Mouse (Mus musculus): Measurements from ENCODE around the gene Nr2f6. TPM values are rescaled to one million over a fixed set of nuclear protein-coding genes. Genes with fewer than 3 reads are reported as not detected.

The Nr2f6 gene
- 57.1 and 62.4 TPM in 2 replicates for polyA plus RNA-seq (2014; fragmentation: Nextera tagmentation; extraction: Ambion mirVana)

DNA sequence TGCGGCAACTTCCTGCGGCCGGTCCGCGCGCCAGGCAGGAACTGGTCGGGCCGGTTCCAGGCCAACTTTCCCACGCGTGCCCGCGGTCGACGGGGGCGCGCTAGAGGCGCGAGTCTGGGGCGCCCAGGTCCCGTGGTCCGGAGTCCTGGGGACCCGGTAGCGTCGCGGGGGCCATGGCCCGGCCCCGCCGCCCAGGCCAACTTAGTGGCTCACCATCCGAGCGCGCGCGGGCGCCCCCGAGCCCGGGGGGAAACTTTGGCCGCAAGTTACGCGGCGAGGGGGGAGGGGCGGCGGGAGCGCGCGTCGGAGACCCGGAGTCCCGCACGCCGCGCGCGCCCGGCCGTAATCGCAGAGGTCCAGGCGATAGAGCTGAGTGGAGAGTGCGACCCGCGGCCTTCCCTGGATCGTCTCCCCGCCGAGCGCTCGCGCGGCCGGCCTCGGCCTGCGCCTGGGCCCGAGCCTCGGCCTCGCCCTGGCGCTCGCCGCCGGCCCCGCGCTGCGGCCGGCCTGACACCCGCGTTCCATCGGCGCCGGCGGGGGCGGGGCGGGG, at the start of gene Nr2f6:
TSS of gene Nr2f6 (minus strand) at position 540 of the 550 bp plus-strand sequence.
- Histone ChIP-seq H3K4me1 (ENCODE audit: control insufficient read depth in 2 of 2, insufficient read depth in 2 of 2, low read length in 2 of 2) (peaks cover 12 to 34% of the 10 kb centered on the region in 2 experiments), H3K9ac (ENCODE audit: low read length) (peak within 1 kb of the TSS; percentile 94), H3K27me3 (ENCODE audit: control insufficient read depth, insufficient read depth, low read length) (no peaks in the 10 kb centered on the region), H3K27ac (replicated peaks in 1 of 2; ENCODE audit: control insufficient read depth in 1 of 2, insufficient read depth in 1 of 2, low read depth in 2 of 2, low read length in 2 of 2) (peak within 1 kb of the TSS; percentile 84 to 87), H3K4me3 (ENCODE audit: control insufficient read depth in 1 of 2, insufficient read depth in 1 of 2, low read depth in 1 of 2, low read length in 2 of 2) (peak within 1 kb of the TSS; percentile 88 to 90), H3K4me2 (ENCODE audit: low read length) (peak within 1 kb of the TSS; percentile 98), H3K36me3 (ENCODE audit: control insufficient read depth, insufficient read depth, low read length) (peaks cover 21% of the 10 kb centered on the region), H3K9me3 (ENCODE audit: control insufficient read depth, low read length) (no peaks in the 10 kb centered on the region)
- under 1% methylated on average over 44 of the region's 89 CpGs for WGBS
- ATAC-seq (ENCODE audit: insufficient number of reproducible peaks, insufficient read depth, low FRiP score, low read depth) = peak; percentile 34

DNA sequence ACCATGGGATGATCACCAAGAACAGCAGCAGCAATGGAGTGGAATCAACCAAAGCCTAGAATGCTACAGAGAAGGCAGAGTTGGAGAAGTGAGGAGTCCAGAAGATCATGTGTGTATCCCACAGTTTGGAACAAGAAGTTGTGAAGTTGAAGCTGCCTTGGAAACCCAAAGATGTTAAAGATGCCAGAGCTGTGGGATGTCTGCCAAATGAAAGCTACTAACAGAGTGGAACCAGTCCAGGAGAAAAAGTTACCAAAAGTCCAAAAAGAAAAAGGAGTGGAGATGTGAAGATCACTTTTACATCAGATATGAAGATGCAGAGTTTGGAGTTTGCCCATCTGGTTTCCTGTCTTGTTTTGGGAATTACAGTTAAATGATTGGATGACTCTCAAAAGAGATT, 40.4 kb upstream of the Nr2f6 start:
- H3K27ac ChIP-seq (replicated peaks in 1 of 2; ENCODE audit: control insufficient read depth in 1 of 2, insufficient read depth in 1 of 2, low read depth in 2 of 2, low read length in 2 of 2) = no peak overlapping the region
- no peaks in the 10 kb centered on the region for H3K4me1 ChIP-seq (ENCODE audit: control insufficient read depth in 2 of 2, insufficient read depth in 2 of 2, low read length in 2 of 2)
- H3K4me3 ChIP-seq (ENCODE audit: control insufficient read depth in 1 of 2, insufficient read depth in 1 of 2, low read depth in 1 of 2, low read length in 2 of 2) = no peak overlapping the region
- no peak overlapping the region for H3K9ac ChIP-seq (ENCODE audit: low read length)
- H3K4me2 ChIP-seq (ENCODE audit: low read length) = no peak overlapping the region
- ATAC-seq (ENCODE audit: insufficient number of reproducible peaks, insufficient read depth, low FRiP score, low read depth) = no peak
- 0 out of 2 replicates have a peak, but pooled peaks cover 3% of the 10 kb centered on the region for H3K9me3 ChIP-seq (ENCODE audit: control insufficient read depth, low read length)
- H3K36me3 ChIP-seq (ENCODE audit: control insufficient read depth, insufficient read depth, low read length) = no peaks in the 10 kb centered on the region
- H3K27me3 ChIP-seq (ENCODE audit: control insufficient read depth, insufficient read depth, low read length) = no peaks in the 10 kb centered on the region; the same call in 1 of the 2 replicates

DNA sequence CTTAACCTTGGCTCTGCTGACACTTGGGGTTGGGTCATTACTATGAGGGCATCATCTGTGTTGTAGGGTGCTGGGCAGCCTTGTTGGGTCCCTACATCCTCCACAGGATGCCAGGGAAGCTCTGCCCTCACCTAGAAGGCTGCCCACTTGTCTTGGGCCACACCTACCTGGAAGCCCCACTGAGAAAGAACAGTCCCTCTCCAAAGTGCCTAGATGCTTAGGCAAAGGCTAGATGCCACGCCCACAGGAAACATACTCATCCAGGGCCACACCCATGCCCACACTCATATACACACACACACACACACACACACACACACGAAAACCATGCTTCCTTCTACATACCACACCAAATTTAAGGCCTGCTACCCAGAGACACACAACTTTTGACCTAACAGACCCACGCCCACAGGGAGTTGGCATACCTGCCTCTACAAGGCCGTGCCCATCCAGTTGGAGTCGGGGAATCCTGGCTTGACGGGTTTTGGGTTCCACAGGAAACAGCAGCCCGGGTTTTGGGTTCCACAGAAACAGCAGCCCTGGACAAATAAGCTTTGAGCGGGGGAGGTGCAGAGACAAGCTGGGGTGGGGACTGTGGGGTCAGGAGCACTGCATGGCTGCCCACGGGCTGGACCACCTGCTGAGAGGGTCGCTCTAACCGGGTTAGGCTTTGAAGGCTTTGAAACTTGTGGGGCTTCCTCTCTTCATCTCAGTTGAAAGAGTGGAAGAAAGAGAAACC, 29.9 kb upstream of the Nr2f6 start:
- Histone ChIP-seq H3K4me1 (ENCODE audit: control insufficient read depth in 2 of 2, insufficient read depth in 2 of 2, low read length in 2 of 2) (peaks cover 2 to 7% of the 10 kb centered on the region in 2 experiments; a peak in 3 of 4 replicates), H3K9ac (ENCODE audit: low read length) (no peak overlapping the region), H3K27me3 (ENCODE audit: control insufficient read depth, insufficient read depth, low read length) (no peaks in the 10 kb centered on the region), H3K27ac (replicated peaks in 1 of 2; ENCODE audit: control insufficient read depth in 1 of 2, insufficient read depth in 1 of 2, low read depth in 2 of 2, low read length in 2 of 2) (no peak overlapping the region), H3K36me3 (ENCODE audit: control insufficient read depth, insufficient read depth, low read length) (peaks cover 20% of the 10 kb centered on the region), H3K4me2 (ENCODE audit: low read length) (no peak overlapping the region), H3K4me3 (ENCODE audit: control insufficient read depth in 1 of 2, insufficient read depth in 1 of 2, low read depth in 1 of 2, low read length in 2 of 2) (no peak overlapping the region), H3K9me3 (ENCODE audit: control insufficient read depth, low read length) (no peaks in the 10 kb centered on the region)
- WGBS = 52% methylated on average over 11 of the region's 11 CpGs
- ATAC-seq (ENCODE audit: insufficient number of reproducible peaks, insufficient read depth, low FRiP score, low read depth) = no peak

DNA sequence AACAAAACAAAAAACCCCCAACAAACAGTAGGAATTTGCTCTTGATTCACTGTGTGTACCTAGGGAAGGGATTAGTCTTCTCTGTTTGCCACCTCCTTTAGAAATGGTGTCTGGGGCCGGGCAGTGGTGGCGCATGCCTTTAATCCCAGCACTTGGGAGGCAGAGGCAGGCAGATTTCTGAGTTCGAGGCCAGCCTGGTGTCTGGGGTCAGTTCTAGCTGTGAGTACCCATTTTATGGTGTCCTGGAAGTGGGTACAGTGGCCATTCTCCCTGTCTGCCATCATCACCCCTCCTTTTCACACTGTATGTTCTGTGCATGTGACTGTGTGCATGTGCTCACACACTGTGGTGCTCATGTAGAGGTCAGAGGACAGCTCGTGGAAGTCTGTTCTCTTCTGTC, 26.5 kb upstream of the Nr2f6 start:
- WGBS = 92% methylated on average over 4 of the region's 4 CpGs
- no peaks in the 10 kb centered on the region for H3K9me3 ChIP-seq (ENCODE audit: control insufficient read depth, low read length)

DNA sequence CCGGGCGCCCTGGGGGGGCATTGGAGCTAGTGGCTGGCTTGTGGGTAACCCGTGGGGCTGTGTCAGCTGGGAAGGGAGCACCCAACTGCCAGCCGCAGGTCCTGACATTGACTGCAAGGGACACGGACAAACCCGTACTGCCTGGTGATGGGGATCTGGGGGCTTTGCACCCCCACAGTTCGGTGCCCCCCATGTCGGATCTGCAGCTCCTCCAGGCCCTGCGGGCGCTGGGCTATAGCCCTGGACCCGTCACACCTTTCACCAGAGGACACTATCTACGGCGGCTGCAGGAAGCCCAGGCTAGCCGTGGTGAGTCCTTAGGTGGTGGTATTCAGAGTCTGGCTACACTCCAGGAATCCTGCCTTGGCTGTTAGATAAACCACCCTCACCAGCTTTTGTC, 25.7 kb upstream of the Nr2f6 start:
- 82% methylated on average over 14 of the region's 14 CpGs for WGBS
- Histone ChIP-seq H3K4me3 (ENCODE audit: control insufficient read depth in 1 of 2, insufficient read depth in 1 of 2, low read depth in 1 of 2, low read length in 2 of 2) (no peak overlapping the region; a peak in 1 of 4 replicates), H3K27ac (replicated peaks in 1 of 2; ENCODE audit: control insufficient read depth in 1 of 2, insufficient read depth in 1 of 2, low read depth in 2 of 2, low read length in 2 of 2) (no peak overlapping the region), H3K36me3 (ENCODE audit: control insufficient read depth, insufficient read depth, low read length) (peaks cover 20% of the 10 kb centered on the region), H3K27me3 (ENCODE audit: control insufficient read depth, insufficient read depth, low read length) (no peaks in the 10 kb centered on the region), H3K4me2 (ENCODE audit: low read length) (peak overlapping the region; percentile 86), H3K9me3 (ENCODE audit: control insufficient read depth, low read length) (no peaks in the 10 kb centered on the region), H3K9ac (ENCODE audit: low read length) (peak overlapping the region; percentile 81; the same call in 1 of the 2 replicates), H3K4me1 (ENCODE audit: control insufficient read depth in 2 of 2, insufficient read depth in 2 of 2, low read length in 2 of 2) (peaks cover 4 to 13% of the 10 kb centered on the region in 2 experiments; a peak in 3 of 4 replicates)
- no peak for ATAC-seq (ENCODE audit: insufficient number of reproducible peaks, insufficient read depth, low FRiP score, low read depth)

More for the DNA sequence above, 26.5 kb upstream of the Nr2f6 start:
- Histone ChIP-seq H3K4me2 (ENCODE audit: low read length) (no peak overlapping the region), H3K27ac (replicated peaks in 1 of 2; ENCODE audit: control insufficient read depth in 1 of 2, insufficient read depth in 1 of 2, low read depth in 2 of 2, low read length in 2 of 2) (no peak overlapping the region), H3K4me1 (ENCODE audit: control insufficient read depth in 2 of 2, insufficient read depth in 2 of 2, low read length in 2 of 2) (peaks cover 4 to 13% of the 10 kb centered on the region in 2 experiments; a peak in 3 of 4 replicates), H3K27me3 (ENCODE audit: control insufficient read depth, insufficient read depth, low read length) (no peaks in the 10 kb centered on the region), H3K4me3 (ENCODE audit: control insufficient read depth in 1 of 2, insufficient read depth in 1 of 2, low read depth in 1 of 2, low read length in 2 of 2) (no peak overlapping the region), H3K36me3 (ENCODE audit: control insufficient read depth, insufficient read depth, low read length) (peaks cover 20% of the 10 kb centered on the region), H3K9ac (ENCODE audit: low read length) (no peak overlapping the region)
- ATAC-seq (ENCODE audit: insufficient number of reproducible peaks, insufficient read depth, low FRiP score, low read depth) = no peak

DNA sequence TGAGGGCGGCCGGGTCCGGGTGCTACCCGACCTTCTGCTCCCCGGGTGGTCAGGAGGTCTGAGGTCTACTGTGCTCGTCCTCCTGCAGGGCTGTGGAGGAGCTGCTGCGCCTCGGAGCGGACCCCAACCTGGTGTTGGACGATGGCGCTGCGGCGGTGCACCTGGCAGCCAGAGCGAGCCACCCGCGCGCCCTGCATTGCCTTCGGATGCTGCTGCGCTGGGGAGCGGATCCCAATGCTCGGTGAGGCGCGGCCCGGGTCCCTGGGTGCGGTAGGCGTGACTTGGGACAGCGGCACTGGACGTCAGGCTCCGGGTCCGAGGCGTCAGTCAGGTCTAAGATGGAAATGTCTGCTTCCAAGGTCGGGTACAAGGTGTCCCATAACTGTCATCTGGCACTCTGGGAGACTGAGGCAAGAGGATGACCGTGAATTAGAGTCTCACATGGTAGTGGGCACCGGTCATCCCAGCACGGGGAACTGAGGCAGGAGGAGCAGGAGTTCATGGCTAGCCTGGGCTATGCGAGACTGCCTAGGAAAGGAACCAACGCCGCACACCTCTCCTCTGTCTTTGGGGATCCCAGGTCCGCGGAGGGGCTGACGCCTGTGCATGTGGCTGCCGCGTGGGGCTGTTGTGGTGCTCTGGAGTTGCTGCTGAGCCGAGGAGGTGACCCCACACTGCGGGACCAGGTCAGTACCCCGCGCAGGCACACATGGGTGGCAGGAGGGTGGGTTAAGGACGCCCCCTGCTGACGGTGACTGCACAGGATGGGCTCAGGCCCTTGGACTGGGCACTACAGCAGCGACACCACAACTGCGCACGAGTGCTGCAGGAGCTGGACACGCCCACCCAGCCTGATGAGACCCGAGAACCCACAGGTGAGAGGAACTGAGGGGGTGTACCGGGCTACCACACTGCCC, 24.6 kb upstream of the Nr2f6 start:
- peak; percentile 76 for ATAC-seq (ENCODE audit: insufficient number of reproducible peaks, insufficient read depth, low FRiP score, low read depth)
- Histone ChIP-seq H3K4me3 (ENCODE audit: control insufficient read depth in 1 of 2, insufficient read depth in 1 of 2, low read depth in 1 of 2, low read length in 2 of 2) (peak overlapping the region; percentile 64 to 79), H3K27me3 (ENCODE audit: control insufficient read depth, insufficient read depth, low read length) (no peaks in the 10 kb centered on the region), H3K9me3 (ENCODE audit: control insufficient read depth, low read length) (no peaks in the 10 kb centered on the region), H3K36me3 (ENCODE audit: control insufficient read depth, insufficient read depth, low read length) (peaks cover 20% of the 10 kb centered on the region), H3K9ac (ENCODE audit: low read length) (peak overlapping the region; percentile 81), H3K4me2 (ENCODE audit: low read length) (peak overlapping the region; percentile 86), H3K4me1 (ENCODE audit: control insufficient read depth in 2 of 2, insufficient read depth in 2 of 2, low read length in 2 of 2) (peaks cover 4 to 13% of the 10 kb centered on the region in 2 experiments; a peak in 3 of 4 replicates), H3K27ac (replicated peaks in 1 of 2; ENCODE audit: control insufficient read depth in 1 of 2, insufficient read depth in 1 of 2, low read depth in 2 of 2, low read length in 2 of 2) (0 out of 4 replicates have a peak overlapping the region, but pooled peaks have one; percentile 4 to 9)
- WGBS = 1% methylated on average over 55 of the region's 55 CpGs
